Mouse (Mus musculus) heart, embryonic 14.5 days (tissue): ENCODE data around the gene Gm11639. TPM values are rescaled to one million over a fixed set of nuclear protein-coding genes. Genes with fewer than 3 reads are reported as not detected.
"Not testable (repeated sequence)": the region's sequence is repeated elsewhere in the genome, so short reads cannot be mapped to it uniquely, and the experiment has no call there.

Experiments used
- ATAC-seq: fragments of 200-750 bp; cut with Nextera tagmentation; 2 replicates; pipeline ENCODE4 v1.8.0; 2017; ENCODE audit warnings: low read depth, moderate TSS enrichment; ENCODE audit not compliant: insufficient number of reproducible peaks, insufficient read depth, low FRiP score
- H3K27ac ChIP-seq, 2 experiments: fragments of 200-500 bp in 1 of 2; fragments of 300-500 bp in 1 of 2; sonication (generic) in 1 of 2; replicated peaks in 1 of 2; 2 replicates each; pipeline ENCODE4 v1.5.1; 2012 to 2014; ENCODE audit warnings: low read depth in 2 of 2, low read length in 2 of 2, control low read depth in 1 of 2, mild to moderate bottlenecking in 1 of 2, mixed read lengths in 1 of 2; ENCODE audit not compliant: control insufficient read depth in 1 of 2, insufficient read depth in 1 of 2
- H3K27me3 ChIP-seq: fragments of 300-500 bp; sonication (generic); 2 replicates; pipeline ENCODE4 v1.6.1; 2014; ENCODE audit warnings: mild to moderate bottlenecking, low read length, control low read depth; ENCODE audit not compliant: control insufficient read depth, insufficient read depth
- H3K36me3 ChIP-seq: fragments of 300-500 bp; sonication (generic); 2 replicates; pipeline ENCODE4 v1.6.1; 2014; ENCODE audit warnings: mild to moderate bottlenecking, control low read depth, low read length, mixed read lengths; ENCODE audit not compliant: control insufficient read depth, insufficient read depth
- H3K4me1 ChIP-seq, 2 experiments: fragments of 200-500 bp in 1 of 2; fragments of 300-500 bp in 1 of 2; sonication (generic) in 1 of 2; 2 replicates each; pipeline ENCODE4 v1.6.1; 2012 to 2014; ENCODE audit warnings: low read length in 2 of 2, control low read depth in 1 of 2, mixed read lengths in 1 of 2; ENCODE audit not compliant: control insufficient read depth in 2 of 2, insufficient read depth in 2 of 2
- H3K4me2 ChIP-seq: fragments of 300-500 bp; sonication (generic); 2 replicates; pipeline ENCODE4 v1.6.1; 2014; ENCODE audit warnings: mild to moderate bottlenecking, low read length
- H3K4me3 ChIP-seq, 2 experiments: fragments of 200-500 bp in 1 of 2; fragments of 300-500 bp in 1 of 2; sonication (generic) in 1 of 2; 2 replicates each; pipeline ENCODE4 v1.5.1; 2012 to 2014; ENCODE audit warnings: low read length in 2 of 2, mild to moderate bottlenecking in 2 of 2, control low read depth in 1 of 2, low read depth in 1 of 2, moderate library complexity in 1 of 2; ENCODE audit not compliant: control insufficient read depth in 1 of 2, insufficient read depth in 1 of 2
- H3K9ac ChIP-seq: fragments of 300-500 bp; sonication (generic); 2 replicates; pipeline ENCODE4 v1.6.1; 2014; ENCODE audit warnings: mild to moderate bottlenecking, low read length
- H3K9me3 ChIP-seq: fragments of 300-500 bp; sonication (generic); 2 replicates; pipeline ENCODE4 v1.6.1; 2016; ENCODE audit warnings: low read length, control low read depth; ENCODE audit not compliant: control insufficient read depth
- WGBS: fragments of 180-500 bp; shearing (Covaris S2); extraction: QIAGEN DNeasy Blood & Tissue Kit; methylation state at CpG from one replicate; pipeline ENCODE4 v1.1.7; 2014; 5-methylcytosine and 5-hydroxymethylcytosine counted together
- polyA plus RNA-seq: library from polyadenylated mRNA; unstranded; fragments of >200 nt; fragmentation: Nextera tagmentation; extraction: Ambion mirVana; gene quantifications from 2 replicates; pipeline ENCODE4 v1.2.1, GENCODE M21; 2014

Gm11639 gene
- polyA plus RNA-seq, 1 experiment from 2014 or later = not detected

- no peak overlapping the region for H3K9ac ChIP-seq
- no peaks in the 10 kb centered on the region for H3K36me3 ChIP-seq
- H3K27me3 ChIP-seq = no peaks in the 10 kb centered on the region
- no peak for ATAC-seq
- no peak overlapping the region for H3K4me2 ChIP-seq
- WGBS = 63% methylated on average over 7 of the region's 7 CpGs
- no peaks in the 10 kb centered on the region for H3K9me3 ChIP-seq
- no peak overlapping the region for H3K27ac ChIP-seq
- no peak overlapping the region for H3K4me3 ChIP-seq
- H3K4me1 ChIP-seq = no peaks in the 10 kb centered on the region
Observed at GRCm38 (mm10) chr11:105021071-105021470, 335.6 kb downstream of the Gm11639 start.

DNA sequence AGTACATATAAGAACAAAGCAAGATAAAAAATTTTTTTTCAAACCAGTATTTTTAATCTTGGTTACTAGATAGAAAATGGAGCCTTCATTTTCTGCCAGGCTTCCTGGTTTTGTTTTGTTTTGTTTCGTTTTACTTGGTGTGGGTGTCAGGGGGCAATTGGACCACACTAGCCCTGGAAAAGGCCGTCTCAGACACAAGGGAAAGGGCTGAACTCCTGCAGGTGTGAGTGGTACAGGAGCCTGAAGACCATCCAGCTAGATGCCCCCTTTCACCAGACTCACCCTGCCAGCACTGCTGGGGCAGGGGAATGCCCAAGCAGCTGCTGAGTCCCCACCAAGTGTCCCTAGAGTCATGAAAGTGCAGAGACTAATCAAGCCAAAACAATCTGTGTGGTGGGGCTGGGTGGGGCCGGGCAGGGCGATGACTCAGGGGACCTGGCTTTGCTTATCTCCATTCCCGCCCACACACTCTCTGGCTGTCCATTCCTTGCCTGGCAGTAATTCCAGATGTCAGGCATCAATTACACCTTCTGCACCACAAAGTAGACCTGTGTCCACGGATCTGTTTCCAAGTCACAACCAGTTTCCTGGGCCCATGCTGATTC is 343.3 kb downstream of the Gm11639 start:
- Histone ChIP-seq H3K36me3 (no peaks in the 10 kb centered on the region), H3K9ac (no peak overlapping the region), H3K4me1 (peaks cover 6% of the 10 kb centered on the region in 2 experiments; a peak in 3 of 4 replicates), H3K4me2 (peak overlapping the region; percentile 16; the same call in 1 of the 2 replicates), H3K4me3 (no peak overlapping the region), H3K27ac (no peak overlapping the region), H3K27me3 (no peaks in the 10 kb centered on the region), H3K9me3 (no peaks in the 10 kb centered on the region)
- no peak for ATAC-seq
- 17% methylated on average over 6 of the region's 6 CpGs for WGBS

GRCm38 (mm10) chr11:105029525-105029924 is 344.0 kb downstream of the Gm11639 start:
- H3K27ac ChIP-seq = no peak overlapping the region
- H3K4me1 ChIP-seq = peaks cover 6% of the 10 kb centered on the region in 2 experiments; a peak in 3 of 4 replicates
- no peak overlapping the region for H3K4me2 ChIP-seq
- H3K9ac ChIP-seq = no peak overlapping the region
- H3K36me3 ChIP-seq = no peaks in the 10 kb centered on the region
- no peaks in the 10 kb centered on the region for H3K9me3 ChIP-seq
- no peak overlapping the region for H3K4me3 ChIP-seq
- no peaks in the 10 kb centered on the region for H3K27me3 ChIP-seq
- ATAC-seq = no peak
- 72% methylated on average over 8 of the region's 8 CpGs for WGBS

DNA sequence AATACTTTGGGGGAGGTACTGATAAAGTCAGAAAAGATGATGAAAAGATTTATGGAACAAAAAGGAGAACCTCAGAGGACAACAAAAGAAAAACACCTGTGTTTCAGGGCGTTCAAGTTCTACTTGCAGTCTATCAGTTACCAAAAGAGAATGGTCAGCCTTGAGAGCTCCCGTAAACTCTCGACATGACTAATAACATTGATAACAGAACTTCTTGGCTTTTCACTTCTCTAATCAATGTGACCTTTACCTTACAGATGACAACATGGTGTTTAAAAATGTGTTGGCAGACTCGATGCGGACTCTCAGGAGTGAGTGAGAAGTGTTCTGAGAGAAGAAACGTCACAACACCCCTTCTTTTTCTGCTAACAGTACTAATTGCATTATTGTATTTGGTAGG is 344.7 kb downstream of the Gm11639 start:
- H3K4me1 ChIP-seq = peaks cover 6% of the 10 kb centered on the region in 2 experiments; a peak in 3 of 4 replicates
- H3K9ac ChIP-seq = no peak overlapping the region
- no peak overlapping the region for H3K4me3 ChIP-seq
- no peak overlapping the region for H3K4me2 ChIP-seq
- H3K36me3 ChIP-seq = no peaks in the 10 kb centered on the region
- no peak overlapping the region for H3K27ac ChIP-seq
- no peaks in the 10 kb centered on the region for H3K27me3 ChIP-seq
- ATAC-seq = no peak
- no peaks in the 10 kb centered on the region for H3K9me3 ChIP-seq
- WGBS = 35% methylated on average over 6 of the region's 6 CpGs

DNA sequence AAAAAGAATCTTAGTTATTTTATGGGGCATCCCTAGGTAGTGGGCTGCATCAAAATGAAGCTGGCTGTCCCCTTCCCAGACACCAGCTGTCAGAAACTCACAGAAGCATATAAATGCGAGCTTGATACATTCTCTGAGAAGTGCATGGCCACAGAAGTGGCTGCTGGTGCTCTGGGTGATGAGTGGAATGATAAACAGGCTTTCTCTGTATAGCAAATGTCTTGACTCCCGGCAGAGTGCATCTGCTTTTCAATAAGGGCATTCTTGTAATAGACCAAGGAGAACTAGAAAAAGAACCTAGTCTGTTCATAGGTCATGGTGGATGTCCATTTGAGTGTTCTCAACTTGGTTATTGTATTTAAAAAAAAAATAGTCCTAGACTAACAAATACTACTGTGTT is 345.6 kb downstream of the Gm11639 start:
- H3K27me3 ChIP-seq = no peaks in the 10 kb centered on the region
- peaks cover 6% of the 10 kb centered on the region in 2 experiments; a peak in 3 of 4 replicates for H3K4me1 ChIP-seq
- no peak overlapping the region for H3K9ac ChIP-seq
- no peak overlapping the region for H3K4me2 ChIP-seq
- H3K36me3 ChIP-seq = no peaks in the 10 kb centered on the region
- no peak for ATAC-seq
- H3K27ac ChIP-seq = no peak overlapping the region
- H3K4me3 ChIP-seq = no peak overlapping the region
- WGBS = 29% methylated on average over 2 of the region's 2 CpGs
- no peaks in the 10 kb centered on the region for H3K9me3 ChIP-seq

GRCm38 (mm10) chr11:105035081-105035480 is 349.6 kb downstream of the Gm11639 start:
- H3K4me2 ChIP-seq = no peak overlapping the region
- H3K27me3 ChIP-seq = no peaks in the 10 kb centered on the region
- H3K9ac ChIP-seq = no peak overlapping the region
- H3K36me3 ChIP-seq = no peaks in the 10 kb centered on the region
- 81% methylated on average over 1 of the region's 1 CpGs for WGBS
- ATAC-seq = no peak
- no peak overlapping the region for H3K4me3 ChIP-seq
- no peaks in the 10 kb centered on the region for H3K9me3 ChIP-seq
- no peak overlapping the region for H3K27ac ChIP-seq
- H3K4me1 ChIP-seq = no peaks in the 10 kb centered on the region

GRCm38 (mm10) chr11:105063292-105063691 is 377.8 kb downstream of the Gm11639 start, which contains the start of gene Efcab3:
Gene Efcab3 (plus strand): TSS chr11:105063592.
- ATAC-seq = no peak
- WGBS = 86% methylated on average over 5 of the region's 5 CpGs
- Histone ChIP-seq H3K4me3 (no peak within 1 kb of the TSS), H3K27ac (no peak within 1 kb of the TSS), H3K36me3 (no peaks in the 10 kb centered on the region), H3K27me3 (no peaks in the 10 kb centered on the region), H3K4me1 (no peaks in the 10 kb centered on the region), H3K9ac (no peak within 1 kb of the TSS), H3K4me2 (no peak within 1 kb of the TSS), H3K9me3 (no peaks in the 10 kb centered on the region)

DNA sequence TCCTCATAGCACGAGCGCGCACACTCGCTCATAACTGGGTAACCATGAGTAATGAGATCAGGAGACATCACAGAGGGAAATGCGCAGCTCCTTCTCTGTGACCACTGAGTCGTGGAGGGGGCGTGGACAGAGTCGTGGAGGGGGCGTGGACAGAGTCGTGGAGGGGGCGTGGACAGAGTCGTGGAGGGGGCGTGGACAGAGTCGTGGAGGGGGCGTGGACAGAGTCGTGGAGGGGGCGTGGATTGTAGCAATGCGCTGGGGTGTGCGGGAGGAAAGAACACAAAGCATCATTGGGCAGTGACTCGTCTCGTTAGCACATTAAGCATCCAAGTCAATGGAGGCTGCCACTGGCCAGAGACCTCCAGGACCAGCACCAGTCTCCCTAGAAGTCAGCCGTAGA is 426.9 kb downstream of the Gm11639 start:
- not testable (repeated sequence) for H3K4me3 ChIP-seq, ATAC-seq, H3K9me3 ChIP-seq, H3K4me1 ChIP-seq, H3K9ac ChIP-seq, H3K36me3 ChIP-seq, H3K27ac ChIP-seq, H3K27me3 ChIP-seq, H3K4me2 ChIP-seq
- whole genome bisulfite sequencing = 67% methylated on average over 22 of the region's 22 CpGs
